Mouse (Mus musculus) c-Kit-positive CD71-negative TER-119-negative erythroid progenitor cells, embryonic 14.5 days (primary cell): ENCODE results near the gene Fam120a.
A peak's percentile ranks its signal among the peaks of the same experiment; 100 is the strongest.

Experiments
- DNase-seq: peaks from one replicate; pipeline ENCODE4 v3.0.0-alpha.2; 2013; ENCODE audit warnings: low read depth

Gene Fam120a

DNA sequence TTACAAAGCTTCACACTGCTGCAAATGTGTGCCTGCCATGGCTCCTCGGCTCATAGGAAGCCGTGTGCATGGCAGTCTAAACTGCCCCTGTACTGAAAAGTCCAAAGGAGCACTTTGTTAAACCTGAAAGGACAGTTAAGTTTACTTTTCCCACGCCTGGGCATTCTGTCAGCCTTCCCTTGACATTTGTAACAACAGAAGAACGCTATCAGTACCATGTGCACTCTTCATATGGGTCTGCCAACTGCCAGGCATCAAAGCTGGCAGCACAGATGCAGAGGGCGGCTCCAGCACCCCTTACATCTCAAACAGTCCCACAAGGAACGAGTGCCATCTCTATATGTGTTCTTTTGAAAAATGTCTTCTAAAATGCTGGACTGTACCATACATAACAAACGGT lies 56.4 kb downstream of the Fam120a start:
- DNase-seq, result no peak

DNA sequence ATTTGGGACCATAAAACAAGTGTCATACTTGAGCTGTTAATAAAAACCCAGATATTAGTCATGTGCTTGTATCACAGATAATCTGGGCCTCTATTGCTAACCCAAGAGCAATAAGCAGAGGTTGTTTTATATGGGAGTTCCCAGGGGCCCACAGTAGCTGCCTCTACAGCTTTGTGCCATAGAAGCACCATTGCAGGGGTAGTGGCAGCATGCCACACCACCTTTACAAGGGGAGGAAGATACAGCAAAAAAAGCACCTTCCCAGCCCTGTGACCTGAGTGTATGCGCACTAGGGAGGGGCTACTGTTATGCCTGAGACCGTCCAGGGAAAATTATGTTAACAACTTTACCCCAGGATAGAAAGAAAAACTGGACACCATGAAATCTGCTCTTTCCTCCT lies 62.4 kb downstream of the Fam120a start:
- no peak for DNase-seq

DNA sequence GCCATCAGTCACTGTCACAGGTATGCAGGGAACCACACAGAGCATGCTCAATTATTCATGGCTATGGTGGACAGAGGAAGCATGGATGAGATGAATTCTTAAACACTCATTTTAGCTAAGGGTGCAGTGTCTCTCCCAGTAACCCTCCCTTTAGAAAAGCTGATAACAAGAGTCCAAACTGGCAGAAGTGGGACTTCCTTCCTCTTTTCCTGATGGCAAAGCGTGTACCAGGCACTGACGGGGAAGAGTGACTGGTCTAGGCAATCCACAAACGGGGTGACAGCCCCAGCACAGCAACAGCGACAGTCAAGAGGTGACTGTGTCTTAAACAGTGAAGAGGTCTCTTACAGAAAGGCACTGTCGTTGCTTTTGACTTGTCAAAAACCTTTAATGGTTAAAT lies 72.4 kb downstream of the Fam120a start:
- no peak for DNase-seq

DNA sequence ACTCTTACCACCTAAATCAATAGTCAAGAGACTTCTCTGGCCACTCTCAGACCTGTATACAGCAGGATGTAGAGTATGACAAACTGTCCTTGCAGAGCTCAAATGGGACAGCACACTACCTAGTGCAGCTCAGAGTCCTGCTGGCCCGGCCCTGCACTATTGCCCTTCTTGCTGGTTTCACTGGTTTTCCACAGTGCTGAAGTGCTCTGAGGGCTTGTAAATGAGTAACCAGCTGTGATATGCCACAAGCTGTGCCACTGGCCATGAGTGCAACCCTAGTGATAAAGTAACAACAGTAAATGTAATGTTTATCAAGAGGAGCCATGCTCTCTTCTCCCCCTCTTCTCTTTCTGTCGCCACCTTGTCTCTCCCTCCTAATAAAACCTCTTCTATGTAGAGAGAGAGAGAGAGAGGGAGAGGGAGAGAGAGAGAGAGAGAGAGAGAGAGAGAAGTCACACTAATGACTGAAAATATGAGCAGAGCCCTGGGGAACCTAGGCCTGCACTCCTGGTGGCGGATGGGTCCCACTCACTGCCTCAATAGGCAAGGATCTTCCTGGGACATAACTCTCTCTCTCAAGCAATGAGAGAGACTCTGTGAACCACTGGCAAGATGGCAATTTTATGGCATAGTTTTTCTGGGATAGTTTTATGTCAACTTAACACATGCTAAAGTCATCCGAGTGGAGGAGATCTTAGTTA lies 77.4 kb downstream of the Fam120a start:
- DNase-seq, result no peak

DNA sequence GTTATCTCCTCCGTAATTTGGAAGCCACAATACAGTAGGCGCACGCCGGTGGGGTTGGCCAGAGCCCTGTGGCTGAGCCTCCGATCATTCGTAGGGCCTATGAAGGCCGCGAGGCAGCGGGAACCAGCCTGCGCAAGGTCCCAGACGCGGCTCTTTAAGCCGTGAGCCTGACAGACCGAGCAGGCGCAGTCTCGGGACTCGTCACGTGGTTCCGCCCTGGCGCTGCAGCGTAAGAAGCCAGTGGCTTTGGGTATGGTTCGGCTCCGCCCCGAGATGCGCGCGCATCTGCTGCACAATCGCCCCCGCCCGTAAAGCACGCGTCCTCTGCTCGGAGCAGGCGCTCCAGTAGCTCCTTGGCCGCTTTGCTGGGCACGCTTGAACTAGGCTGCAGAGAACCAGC lies 89.3 kb downstream of the Fam120a start:
- DNase-seq, result peak; percentile 93

DNA sequence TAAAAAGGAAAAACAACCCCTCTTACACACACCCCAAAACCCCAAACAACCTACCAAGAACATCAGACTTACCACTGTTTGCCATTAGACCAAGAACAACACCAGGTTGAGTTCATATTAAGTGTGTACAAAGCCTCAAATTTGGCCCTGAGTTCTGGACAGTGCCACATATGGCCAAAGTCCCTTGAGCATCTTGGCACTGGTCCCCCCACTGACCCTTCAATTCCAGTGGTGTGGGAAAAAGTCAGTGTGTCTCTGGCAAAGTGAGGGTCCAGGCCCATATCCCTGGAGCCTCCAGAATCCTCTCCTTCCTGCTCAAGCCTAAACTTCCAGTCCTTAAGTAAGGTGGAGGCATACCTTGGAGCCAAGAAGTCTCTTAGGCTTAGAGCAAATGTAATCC lies 90.0 kb downstream of the Fam120a start:
- no peak for DNase-seq

DNA sequence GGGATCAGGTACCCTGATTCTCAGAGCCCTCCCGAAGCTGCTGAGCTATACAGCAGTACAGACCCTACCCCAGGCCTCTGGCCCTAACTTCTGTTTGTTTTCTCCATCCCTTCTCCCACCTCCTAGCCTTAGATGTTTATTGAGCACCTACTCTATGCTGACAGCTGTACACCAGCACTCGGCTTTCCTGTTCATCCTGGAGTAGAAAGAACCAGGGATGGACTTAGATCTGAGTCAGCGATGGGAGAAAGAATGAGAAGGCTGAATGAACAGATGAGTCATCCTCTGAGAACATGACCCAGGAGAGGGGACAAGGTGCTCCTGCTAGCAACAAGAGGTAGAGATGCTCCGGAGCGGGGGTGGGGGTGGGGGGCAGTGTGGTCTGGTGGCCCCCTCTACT lies 95.1 kb downstream of the Fam120a start:
- DNase-seq, result no peak

DNA sequence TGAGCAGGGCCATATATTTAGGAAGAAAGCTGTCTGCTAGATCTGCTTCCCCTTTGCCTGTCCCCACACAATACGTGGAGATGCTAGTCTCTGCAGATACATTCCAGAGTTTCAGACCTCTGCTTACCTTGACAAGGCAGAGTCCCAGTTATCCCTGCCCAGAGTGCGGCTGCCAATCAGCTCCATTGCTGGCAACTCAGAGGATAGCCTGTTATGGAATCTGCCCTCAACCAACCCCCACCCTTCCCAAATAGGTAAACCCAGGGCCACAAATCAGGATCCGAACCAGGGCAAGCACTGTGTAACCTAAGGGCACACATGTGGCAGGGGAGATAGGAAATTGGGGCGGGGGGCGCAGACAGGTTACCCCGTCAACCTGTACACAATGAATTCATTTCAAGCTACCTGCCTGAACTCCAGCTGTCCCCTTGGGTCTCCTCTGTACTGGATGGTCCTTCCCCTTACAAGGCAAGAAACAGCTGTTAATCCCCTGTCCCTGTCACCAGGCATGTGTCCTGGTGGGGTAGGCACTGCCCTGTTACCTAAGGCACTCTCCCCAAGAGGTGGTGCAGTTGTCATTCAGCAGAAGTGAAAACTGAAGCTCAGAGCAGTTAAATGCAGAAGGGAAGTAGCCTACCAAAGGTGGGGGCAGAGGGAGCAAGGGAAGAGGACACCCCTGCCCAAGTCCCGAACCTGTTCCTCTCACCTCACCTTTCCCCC lies 95.8 kb downstream of the Fam120a start:
- no peak for DNase-seq

DNA sequence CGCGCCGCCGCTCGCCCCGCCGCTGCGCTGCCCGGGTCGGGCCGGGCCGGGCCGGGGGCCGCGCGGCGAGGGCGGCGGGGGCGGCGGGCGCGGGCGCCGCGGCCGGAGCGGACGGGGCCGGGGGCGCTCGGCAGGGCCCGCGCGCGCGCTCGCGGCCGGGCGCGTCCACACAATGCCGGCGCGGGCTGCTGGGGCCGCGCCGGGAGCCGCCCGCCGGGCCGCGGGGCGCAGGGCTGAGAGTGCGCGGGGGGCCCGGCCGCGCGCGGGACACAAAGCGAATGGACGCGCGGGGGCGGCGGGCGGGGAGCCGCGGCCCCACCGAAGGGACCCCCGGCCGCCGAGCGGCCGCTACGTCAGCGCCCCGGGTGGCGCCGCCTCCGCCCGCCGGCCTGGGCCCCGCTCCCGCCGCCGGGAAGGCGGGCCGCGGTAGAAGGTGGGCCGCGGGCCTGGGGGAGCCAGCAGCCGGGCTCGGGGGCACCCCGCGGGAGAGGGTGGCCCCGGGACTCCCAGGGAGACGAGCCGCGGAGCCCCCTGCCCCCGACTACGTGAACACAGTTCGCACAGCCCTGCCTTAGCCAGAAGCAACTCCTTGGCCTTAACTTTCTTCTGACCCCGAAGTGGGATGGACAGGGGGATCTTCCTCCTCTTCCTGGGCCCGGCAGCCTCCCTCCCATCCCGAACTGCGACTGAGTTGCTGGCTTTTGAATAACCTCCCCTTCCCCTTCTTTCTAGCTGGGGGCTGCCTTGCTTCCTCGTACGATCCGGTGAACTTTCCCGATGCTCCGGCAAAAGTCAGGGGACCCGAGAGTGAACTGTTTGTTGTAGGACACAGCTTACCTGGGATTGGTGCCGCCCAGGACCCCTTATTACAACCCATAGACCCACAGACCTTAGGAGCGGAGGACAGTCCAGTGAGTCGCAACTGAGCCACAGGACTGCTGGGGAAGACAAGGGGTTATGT lies 96.8 kb downstream of the Fam120a start, which contains the start of gene Phf2:
Gene Phf2, minus strand, starts transcription at position 349 of the 961 bp plus-strand sequence.
- DNase-seq, result no peak

DNA sequence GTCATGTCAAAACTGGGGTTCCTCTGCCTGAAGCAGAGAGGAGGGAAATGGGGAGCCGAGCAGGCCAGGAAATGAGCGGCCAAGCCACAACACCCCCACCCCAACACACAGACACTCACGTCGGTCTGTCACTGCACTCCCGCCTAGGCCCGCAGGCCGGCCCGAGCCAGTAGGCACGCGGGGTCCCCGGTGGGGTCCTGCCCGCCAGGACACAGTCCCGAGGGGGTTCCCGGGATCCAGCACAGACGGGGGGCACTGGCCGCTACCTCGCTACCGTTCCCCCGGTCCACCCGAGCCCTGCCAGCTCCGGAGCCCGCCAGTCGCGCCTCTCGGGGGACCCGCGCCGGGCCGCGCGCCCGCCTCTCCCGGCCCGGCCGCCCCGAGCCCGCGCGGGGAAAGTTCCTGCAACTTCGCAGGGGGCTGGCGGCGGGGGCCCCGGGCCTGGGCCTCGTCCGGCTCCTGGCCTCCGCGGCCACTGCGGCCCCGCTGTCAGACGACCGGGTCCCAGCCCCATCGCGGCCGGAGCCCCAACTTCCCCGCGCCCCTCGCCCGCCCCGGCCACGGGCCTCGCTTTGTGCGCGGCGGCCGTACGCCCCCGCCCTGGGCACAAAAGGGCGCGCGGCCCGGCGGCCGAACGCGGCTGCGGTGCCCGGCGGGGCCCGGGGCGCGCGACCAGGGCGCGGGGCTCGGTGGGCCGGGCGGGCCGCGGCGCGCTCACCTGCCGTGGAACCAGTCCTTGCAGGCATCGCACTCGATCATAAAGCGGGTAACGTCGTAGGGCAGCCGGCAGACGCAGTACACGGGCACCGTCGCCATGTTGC lies 97.7 kb downstream of the Fam120a start:
- no peak for DNase-seq

DNA sequence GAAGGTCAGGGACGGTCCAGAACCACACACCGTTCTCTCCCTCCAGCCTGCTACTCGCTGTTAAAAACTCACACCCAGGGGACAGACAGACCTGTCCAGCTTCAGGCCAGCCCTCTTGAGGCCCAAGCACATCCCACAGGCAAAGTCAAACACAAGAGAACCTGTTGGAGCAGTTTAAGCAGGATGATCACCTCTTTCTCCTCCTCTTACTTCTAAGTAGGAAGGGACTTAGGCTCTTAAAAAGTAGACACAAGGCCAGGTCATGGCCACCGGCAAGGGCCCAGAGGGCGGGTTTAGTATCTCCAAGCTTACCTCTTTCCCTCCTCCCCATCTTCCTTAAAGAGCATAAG lies 98.2 kb downstream of the Fam120a start:
- DNase-seq, result no peak

DNA sequence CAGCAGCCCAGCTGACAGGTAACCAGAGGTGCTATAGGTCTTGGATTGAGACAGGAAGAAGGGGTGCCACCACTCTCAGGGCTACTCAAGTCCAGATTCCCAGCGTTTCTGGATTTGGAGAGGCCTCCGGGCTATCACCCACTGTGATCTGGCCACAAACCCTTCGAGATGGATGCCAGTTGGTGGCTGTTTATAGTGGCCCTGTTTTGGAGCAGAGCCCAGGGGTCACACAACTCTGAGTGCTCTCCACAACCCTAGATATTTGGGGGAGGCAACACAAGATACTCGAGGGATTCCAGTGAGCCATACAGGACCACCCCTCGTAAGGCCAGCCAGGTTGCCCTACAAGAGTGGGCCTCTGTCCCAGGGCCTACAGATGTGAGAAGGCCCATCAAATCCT lies 98.7 kb downstream of the Fam120a start:
- DNase-seq, result no peak

DNA sequence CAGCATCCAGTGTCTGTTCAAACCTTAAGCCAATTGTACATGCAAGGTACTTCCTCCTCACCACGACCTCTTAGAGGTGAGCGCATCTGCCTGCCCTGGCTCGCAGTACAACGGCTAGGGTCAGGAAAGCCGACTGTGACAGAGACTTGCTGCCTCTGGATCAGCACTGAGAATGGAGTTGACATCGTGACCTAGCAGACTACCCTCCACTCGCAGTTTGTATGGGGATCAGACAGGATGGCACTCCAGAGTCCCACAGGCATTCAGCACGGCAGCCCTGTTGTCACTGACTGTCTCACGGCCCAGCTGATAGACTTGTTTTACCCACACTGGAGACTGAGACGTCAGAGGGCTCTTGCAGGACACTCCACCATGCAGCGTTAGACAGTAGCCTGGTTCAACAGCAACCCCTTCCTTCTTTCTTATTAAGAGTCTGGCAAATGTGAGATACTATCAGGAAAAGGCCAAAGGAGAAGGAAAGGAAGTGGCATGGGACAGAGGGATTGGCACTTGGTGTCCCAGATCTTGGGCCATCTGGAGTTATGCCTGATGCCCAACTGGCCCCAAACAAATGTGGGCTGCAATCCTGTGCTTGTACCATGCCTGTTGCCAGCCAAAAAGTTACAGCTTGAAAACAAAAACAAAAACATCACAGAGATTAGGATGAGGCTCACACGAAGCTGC lies 103.0 kb downstream of the Fam120a start:
- no peak for DNase-seq

DNA sequence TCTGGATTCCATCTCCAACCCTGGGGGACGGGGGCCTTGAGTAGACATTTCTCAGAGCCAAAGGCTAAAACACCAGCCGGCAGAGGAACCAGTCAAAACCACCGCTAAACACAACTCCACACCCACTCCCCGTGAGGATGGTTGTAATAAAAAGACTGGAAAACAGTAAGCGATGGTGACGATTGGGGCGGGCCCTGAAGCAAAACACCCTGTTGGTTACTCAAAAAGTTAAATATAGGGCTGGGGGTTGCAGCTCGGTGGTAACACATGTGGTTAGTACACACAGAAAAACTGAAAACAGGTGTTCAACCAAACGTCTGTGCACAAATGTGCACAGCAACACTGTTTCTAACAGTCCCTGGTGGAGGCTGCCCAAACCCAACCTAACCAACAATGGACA lies 104.3 kb downstream of the Fam120a start:
- no peak for DNase-seq

DNA sequence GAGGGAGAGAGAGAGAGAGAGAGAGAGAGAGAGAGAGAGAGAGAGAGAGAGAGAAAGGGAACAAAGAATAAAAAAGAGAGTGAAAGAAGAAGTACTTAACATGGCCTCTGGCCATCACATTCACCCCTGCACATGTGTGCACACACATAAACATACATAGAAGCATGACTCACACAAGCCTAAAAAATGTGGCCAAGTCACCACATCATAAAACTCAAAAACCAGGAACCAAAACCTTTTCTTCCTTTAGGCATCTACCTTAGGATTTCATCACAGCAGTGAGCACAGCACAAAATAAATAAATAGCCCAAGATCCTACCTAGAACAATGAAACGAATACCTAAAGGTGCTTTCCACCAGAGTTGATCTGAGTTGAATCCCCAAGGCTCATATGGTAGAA lies 105.9 kb downstream of the Fam120a start:
- DNase-seq, result no peak

DNA sequence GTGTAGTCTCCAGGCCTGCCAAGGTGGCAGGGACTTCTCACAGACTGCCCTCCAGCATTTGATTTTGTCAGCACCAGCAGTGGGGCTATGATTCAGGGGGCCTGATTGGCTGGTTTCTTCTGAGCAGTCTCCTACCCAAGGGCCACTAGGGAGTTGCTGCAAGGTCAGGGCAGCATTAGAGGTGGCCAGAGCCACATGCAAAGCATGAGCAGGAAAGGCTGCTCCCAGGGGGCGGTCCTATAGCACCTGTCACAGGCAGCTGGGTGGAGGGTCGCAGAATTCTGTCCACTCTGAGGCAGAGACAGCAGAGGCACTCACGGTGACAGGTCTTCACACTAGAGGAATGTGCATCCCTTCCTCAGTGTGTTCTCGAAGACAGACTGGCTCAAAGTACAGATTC lies 109.0 kb downstream of the Fam120a start:
- DNase-seq, result no peak

DNA sequence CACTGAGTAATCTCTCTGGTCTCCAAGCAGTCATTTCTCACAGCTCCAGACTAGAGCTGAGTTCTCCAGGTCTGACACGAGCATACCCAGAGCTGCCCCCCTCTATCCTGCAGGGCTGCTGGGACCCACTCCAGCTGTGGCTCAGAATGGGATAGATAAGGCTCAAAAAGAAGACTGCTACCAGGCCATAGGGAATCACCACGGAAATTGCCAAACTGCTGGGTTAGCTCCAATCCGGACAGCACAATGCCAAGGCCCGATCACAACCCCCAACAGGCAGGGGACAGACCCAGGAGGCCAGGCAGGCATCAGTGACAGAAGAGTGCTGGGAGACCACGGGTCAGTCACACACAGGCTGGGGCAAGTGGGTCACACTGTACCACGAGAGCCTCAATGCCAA lies 109.8 kb downstream of the Fam120a start:
- no peak for DNase-seq

DNA sequence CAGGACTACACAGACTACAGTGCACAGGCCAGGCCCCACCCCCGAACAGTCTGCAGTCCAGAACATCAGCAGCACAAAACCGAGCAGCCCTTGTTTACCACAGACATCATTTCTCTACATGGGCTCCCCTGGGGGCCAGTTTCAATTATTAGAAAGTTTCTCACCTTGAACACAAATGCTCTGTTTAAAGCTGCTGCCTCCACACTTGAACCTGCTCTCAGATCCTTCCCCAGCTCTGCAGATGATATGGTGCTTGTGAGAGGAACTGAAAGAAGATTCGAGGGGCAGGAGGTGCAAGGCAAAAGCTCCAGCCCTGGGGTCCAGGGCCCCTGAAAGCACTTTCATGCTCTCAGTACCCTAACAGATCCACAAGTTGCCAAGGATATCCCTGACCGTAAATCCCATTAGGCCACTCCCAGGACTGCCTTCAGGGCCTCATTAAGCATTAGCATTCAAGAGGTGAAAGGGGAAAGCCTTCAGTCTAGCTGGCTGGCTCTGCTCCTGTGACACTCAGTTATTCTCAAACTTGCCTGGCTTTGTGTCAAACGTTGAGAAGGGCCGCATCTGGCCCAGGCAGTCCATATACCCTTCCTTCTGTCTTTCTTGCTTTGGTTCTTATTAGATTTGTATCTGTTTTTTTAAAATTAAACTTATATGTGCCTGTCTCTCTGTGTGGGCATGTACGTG lies 110.4 kb downstream of the Fam120a start:
- DNase-seq, result no peak

DNA sequence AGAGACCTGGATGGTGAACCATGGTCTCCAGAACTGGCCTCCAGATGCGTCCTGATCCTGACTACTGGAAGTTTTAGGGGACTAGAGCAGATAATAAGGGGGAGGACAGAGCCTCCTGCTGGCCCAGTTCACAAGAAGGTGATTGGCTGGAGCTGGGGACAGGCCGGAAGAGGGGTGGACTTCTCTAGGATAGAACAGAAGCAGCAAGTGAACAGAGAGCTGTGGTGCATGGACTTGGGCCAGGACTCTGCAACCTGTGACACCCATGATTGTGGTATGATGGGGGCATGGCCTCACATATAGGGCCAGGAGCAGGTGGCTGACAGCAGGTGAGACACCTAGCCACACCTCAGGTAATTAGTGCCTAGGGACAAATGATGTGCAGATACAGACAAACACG lies 113.9 kb downstream of the Fam120a start:
- no peak for DNase-seq

DNA sequence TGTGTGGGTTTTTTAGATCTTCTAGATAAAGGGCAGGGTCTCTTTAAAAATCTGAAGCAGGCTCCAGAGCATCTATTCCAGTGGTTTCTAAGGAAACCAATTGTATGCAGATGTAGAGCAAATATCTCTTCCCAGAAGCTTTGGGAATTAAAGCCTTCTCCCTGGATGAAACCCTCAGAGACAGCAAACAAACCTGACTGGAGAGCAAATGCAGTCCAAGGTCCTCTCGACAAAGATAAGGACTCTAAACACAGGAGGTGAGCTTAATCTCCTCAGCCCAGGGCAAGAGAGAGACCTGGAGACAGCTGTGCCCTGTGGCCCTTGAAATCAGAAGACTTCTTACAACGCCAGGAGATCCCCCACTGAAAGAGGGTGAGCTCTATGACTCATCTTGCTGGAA lies 114.3 kb downstream of the Fam120a start:
- DNase-seq, result no peak

DNA sequence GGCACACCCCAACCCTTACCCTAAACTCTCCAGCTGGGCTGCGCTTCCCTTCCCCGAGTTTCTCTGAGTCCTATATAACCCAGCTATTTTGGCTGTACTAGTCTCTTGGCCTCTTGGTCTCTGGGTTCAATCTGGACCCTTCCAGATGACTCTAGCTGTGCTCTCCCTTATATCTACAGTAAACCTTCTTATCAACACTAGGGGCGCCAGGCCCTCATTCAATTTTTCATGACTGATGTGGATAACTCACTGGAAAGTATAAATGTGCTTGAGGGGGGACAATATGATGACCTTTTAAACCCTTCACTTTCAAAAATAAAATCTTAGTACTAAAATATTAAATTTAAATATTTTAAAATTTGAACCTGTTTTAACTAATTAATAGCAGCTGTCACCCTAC lies 115.0 kb downstream of the Fam120a start:
- DNase-seq, result no peak
